Mouse (Mus musculus) liver, postnatal 0 days (tissue): ENCODE measurements around the gene N4bp2l2. TPM values are rescaled to one million over a fixed set of nuclear protein-coding genes. Genes with fewer than 3 reads are reported as not detected.
A peak's percentile ranks its signal among the peaks of the same experiment; 100 is the strongest.
"Not testable (repeated sequence)": the region's sequence is repeated elsewhere in the genome, so short reads cannot be mapped to it uniquely, and the experiment has no call there.

Experiments used
- ATAC-seq: fragments of 200-750 bp; cut with Nextera tagmentation; 2 replicates; pipeline ENCODE4 v1.8.0; 2017; ENCODE audit warnings: mild to moderate bottlenecking, moderate library complexity
- DNase-seq: peaks from one replicate; pipeline ENCODE4 v3.0.0-alpha.2; 2016
- H3K27ac ChIP-seq: fragments of 300-500 bp; sonication (generic); 2 replicates; pipeline ENCODE4 v1.5.1; 2014; ENCODE audit warnings: antibody characterized with exemption, moderate library complexity, mild to moderate bottlenecking, low read depth
- H3K27me3 ChIP-seq: fragments of 300-500 bp; sonication (generic); 2 replicates; pipeline ENCODE4 v1.6.1; 2014; ENCODE audit warnings: low read length, control low read depth, mixed read lengths; ENCODE audit not compliant: insufficient read depth
- H3K36me3 ChIP-seq: fragments of 300-500 bp; sonication (generic); replicated peaks from 2 replicates; pipeline ENCODE4 v1.6.1; 2014; ENCODE audit warnings: mild to moderate bottlenecking, control low read depth, low read length, moderate library complexity, mixed read lengths; ENCODE audit not compliant: insufficient read depth
- H3K4me1 ChIP-seq: fragments of 300-500 bp; sonication (generic); 2 replicates; pipeline ENCODE4 v1.6.1; 2014; ENCODE audit warnings: antibody characterized with exemption, mild to moderate bottlenecking, control low read depth; ENCODE audit not compliant: insufficient read depth
- H3K4me2 ChIP-seq: fragments of 300-500 bp; sonication (generic); 2 replicates; pipeline ENCODE4 v1.6.1; 2014; ENCODE audit warnings: low read depth, mild to moderate bottlenecking, low read length, moderate library complexity, mixed read lengths
- H3K4me3 ChIP-seq: fragments of 300-500 bp; sonication (generic); 2 replicates; pipeline ENCODE4 v1.5.1; 2014; ENCODE audit warnings: low read depth, low read length
- H3K9ac ChIP-seq: fragments of 300-500 bp; sonication (generic); replicated peaks from 2 replicates; pipeline ENCODE4 v1.6.1; 2014; ENCODE audit warnings: mild to moderate bottlenecking, moderate library complexity
- H3K9me3 ChIP-seq: fragments of 300-500 bp; sonication (generic); 2 replicates; pipeline ENCODE4 v1.6.1; 2016; ENCODE audit warnings: mild to moderate bottlenecking, control low read depth, low read length, mixed read lengths
- CTCF ChIP-seq: sonication (generic); IDR thresholded peaks from 2 replicates; pipeline ENCODE4 v1.5.1; 2016; ENCODE audit warnings: antibody characterized with exemption, low read depth
- EP300 ChIP-seq: IDR thresholded peaks from 2 replicates; pipeline ENCODE4 v1.6.1; 2016; ENCODE audit warnings: antibody characterized with exemption, low read depth, mild to moderate bottlenecking
- WGBS: fragments of 180-500 bp; shearing (Covaris S2); extraction: QIAGEN DNeasy Blood & Tissue Kit; methylation state at CpG from one replicate; pipeline ENCODE4 v1.1.7; 2014; ENCODE audit not compliant: insufficient replicate concordance; 5-methylcytosine and 5-hydroxymethylcytosine counted together
- polyA plus RNA-seq: library from polyadenylated mRNA; unstranded; fragments of >200 nt; fragmentation: Nextera tagmentation; extraction: Ambion mirVana; gene quantifications from 2 replicates; pipeline ENCODE4 v1.2.1, GENCODE M21; 2015

N4bp2l2 gene
- polyA plus RNA-seq, 1 experiment from 2014 or later = 21.4 TPM

DNA sequence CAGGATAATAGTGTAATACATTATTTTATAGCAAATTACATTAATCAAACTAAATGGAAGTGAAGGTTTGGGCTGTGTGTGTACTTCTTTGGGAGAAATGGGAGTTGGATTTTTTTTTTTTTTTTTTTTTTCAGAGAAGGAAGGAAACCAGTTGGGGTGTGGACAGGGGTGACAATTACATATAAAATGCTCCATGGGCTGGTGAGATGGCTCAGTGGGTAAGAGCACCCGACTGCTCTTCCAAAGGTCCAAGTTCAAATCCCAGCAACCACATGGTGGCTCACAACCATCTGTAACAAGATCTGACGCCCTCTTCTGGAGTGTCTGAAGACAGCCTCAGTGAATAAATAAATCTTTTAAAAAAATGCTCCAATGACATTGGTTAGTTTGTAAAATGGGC, 13.4 kb downstream of the N4bp2l2 start:
- peaks cover 37% of the 10 kb centered on the region for H3K36me3 ChIP-seq
- no peak for TF ChIP-seq CTCF
- no peak overlapping the region for H3K9ac ChIP-seq
- no peak overlapping the region for H3K4me3 ChIP-seq
- no peaks in the 10 kb centered on the region for H3K9me3 ChIP-seq
- H3K27ac ChIP-seq = no peak overlapping the region
- WGBS = 81% methylated on average over 2 of the region's 2 CpGs
- peaks cover under 1% of the 10 kb centered on the region for H3K4me1 ChIP-seq
- no peak overlapping the region for H3K4me2 ChIP-seq
- no peaks in the 10 kb centered on the region for H3K27me3 ChIP-seq
- DNase-seq = no peak
- ATAC-seq = no peak

DNA sequence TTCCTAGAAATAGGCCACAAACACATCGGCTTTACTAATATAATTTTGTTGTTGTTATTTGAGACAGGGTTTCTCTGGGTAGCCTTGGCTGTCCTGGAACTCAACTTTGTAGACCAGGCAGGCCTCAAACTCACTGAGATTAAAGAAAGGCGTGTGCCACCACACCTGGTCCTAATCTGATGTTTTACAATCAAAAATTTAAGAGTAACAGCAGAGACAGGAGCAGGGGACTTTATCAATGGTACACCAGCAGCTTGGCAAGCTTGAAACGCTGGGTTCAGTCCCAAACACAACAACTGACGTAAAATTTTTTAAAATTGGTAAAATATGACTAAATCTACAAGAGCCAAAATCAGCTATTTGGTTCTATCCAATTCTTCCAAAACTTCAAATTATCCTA, 21.1 kb downstream of the N4bp2l2 start:
- TF ChIP-seq EP300 = peak; percentile 57; the same call in 1 of the 2 replicates
- TF ChIP-seq CTCF = no peak
- H3K4me3 ChIP-seq = no peak overlapping the region
- H3K4me1 ChIP-seq = peaks cover 5% of the 10 kb centered on the region; the same call in 1 of the 2 replicates
- no peaks in the 10 kb centered on the region for H3K9me3 ChIP-seq
- no peak overlapping the region for H3K4me2 ChIP-seq
- 63% methylated on average over 4 of the region's 4 CpGs for WGBS
- H3K9ac ChIP-seq = no peak overlapping the region
- DNase-seq = no peak
- ATAC-seq = peak; percentile 26; the same call in 1 of the 2 replicates
- no peak overlapping the region for H3K27ac ChIP-seq
- no peaks in the 10 kb centered on the region for H3K27me3 ChIP-seq
- H3K36me3 ChIP-seq = peaks cover 49% of the 10 kb centered on the region

DNA sequence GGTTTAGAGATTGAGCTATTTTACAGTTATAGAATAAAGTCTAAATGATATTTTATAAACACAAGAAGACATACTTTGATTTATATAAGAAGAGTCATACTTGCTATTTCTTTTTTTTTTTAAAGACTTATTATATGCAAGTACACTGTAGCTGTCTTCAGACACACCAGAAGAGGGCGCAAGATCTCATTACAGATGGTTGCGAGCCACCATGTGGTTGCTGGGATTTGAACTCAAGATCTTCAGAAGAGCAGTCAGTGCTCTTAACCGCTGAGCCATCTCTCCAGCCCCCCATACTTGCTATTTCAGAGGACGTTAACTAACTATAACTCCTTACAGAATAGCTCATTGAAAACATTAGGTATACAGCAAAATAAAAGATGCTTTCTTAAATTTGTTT, 22.6 kb downstream of the N4bp2l2 start:
- not testable (repeated sequence) for ATAC-seq, H3K9me3 ChIP-seq, H3K4me3 ChIP-seq, H3K9ac ChIP-seq, DNase-seq, H3K4me2 ChIP-seq, H3K27me3 ChIP-seq, H3K27ac ChIP-seq, H3K4me1 ChIP-seq
- peaks cover 45% of the 10 kb centered on the region for H3K36me3 ChIP-seq
- TF ChIP-seq CTCF = peak; percentile 18; the same call in 1 of the 2 replicates
- WGBS = 96% methylated on average over 4 of the region's 4 CpGs

DNA sequence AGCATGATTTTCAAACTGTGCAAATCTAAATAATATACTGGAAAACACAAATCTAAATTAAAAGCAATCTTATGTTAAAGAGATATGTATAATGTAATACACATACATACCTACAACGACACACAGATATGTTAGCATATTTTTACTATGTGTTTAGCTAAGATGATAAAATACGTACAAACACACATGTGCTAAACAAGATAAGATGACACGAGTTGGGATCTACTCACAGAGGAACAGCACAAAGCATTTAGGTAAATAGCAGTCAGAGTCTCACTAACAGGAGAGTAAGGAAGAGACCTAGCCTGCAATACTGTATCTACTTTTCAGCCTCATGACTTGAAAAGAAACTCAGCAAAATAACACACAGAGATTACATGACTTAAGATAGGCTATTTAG, 24.5 kb downstream of the N4bp2l2 start:
- H3K27ac ChIP-seq = no peak overlapping the region
- 0 out of 2 replicates have a peak overlapping the region, but pooled peaks have one; percentile 14 for H3K4me2 ChIP-seq
- no peak for DNase-seq

DNA sequence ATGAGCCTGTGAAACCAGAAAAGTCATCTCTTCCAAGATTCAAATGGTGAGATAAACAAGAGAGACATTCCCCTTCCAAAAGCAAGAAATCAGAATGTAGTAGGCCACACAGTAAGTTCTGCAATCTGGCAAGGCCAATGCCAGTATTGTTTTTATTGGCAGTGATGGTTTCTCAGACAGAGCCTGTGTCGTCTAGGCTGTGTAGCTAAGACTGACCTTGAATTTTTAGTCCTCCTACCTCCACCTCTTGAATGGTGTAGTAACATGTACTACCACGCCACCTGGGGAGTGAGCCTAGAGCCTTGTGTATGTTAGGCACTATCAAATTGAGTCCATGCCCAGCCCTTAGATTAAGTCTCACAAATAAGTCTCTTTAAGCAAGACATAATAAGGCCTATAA, 36.3 kb downstream of the N4bp2l2 start:
- Histone ChIP-seq H3K36me3 (0 out of 2 replicates have a peak, but pooled peaks cover 6% of the 10 kb centered on the region), H3K4me3 (no peak overlapping the region), H3K27ac (no peak overlapping the region), H3K4me2 (no peak overlapping the region), H3K27me3 (no peaks in the 10 kb centered on the region), H3K4me1 (no peaks in the 10 kb centered on the region), H3K9me3 (no peaks in the 10 kb centered on the region), H3K9ac (no peak overlapping the region)
- no peak for TF ChIP-seq CTCF
- TF ChIP-seq EP300 = no peak
- DNase-seq (no peak), ATAC-seq (no peak)
- WGBS = 85% methylated on average over 2 of the region's 2 CpGs

More for the DNA sequence above, 24.5 kb downstream of the N4bp2l2 start:
- peak; percentile 83 for ATAC-seq
- peak; percentile 89 for TF ChIP-seq EP300
- TF ChIP-seq CTCF = no peak
- H3K4me3 ChIP-seq = no peak overlapping the region
- peaks cover 5% of the 10 kb centered on the region; the same call in 1 of the 2 replicates for H3K4me1 ChIP-seq
- H3K27me3 ChIP-seq = no peaks in the 10 kb centered on the region
- peaks cover 37% of the 10 kb centered on the region for H3K36me3 ChIP-seq
- WGBS = 60% methylated on average over 3 of the region's 3 CpGs
- H3K9me3 ChIP-seq = no peaks in the 10 kb centered on the region
- no peak overlapping the region for H3K9ac ChIP-seq

DNA sequence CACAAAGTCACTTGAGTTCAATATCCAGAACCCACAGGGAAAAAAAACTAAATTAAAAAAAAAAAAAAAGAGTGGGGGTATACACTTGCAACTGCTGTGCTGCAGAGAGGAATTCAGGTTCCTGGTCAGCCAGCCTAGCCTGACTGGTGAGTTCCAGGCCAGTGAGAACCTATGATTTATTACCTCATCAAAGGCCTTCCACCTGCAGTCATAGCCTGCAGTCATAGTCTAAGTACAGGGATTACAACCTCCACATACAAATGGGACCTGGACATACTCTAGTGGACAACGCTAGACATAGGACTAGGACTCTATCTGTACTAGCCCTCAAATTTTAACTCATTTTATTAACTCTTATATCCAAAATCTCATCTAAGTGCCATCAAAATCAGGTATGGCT, 36.7 kb downstream of the N4bp2l2 start:
- no peak for ATAC-seq
- TF ChIP-seq CTCF = no peak
- no peak for TF ChIP-seq EP300
- Histone ChIP-seq H3K27ac (no peak overlapping the region), H3K4me1 (no peaks in the 10 kb centered on the region), H3K4me2 (no peak overlapping the region), H3K4me3 (no peak overlapping the region), H3K9ac (no peak overlapping the region), H3K27me3 (no peaks in the 10 kb centered on the region), H3K36me3 (0 out of 2 replicates have a peak, but pooled peaks cover 6% of the 10 kb centered on the region), H3K9me3 (no peaks in the 10 kb centered on the region)
- no peak for DNase-seq
- WGBS = 97% methylated on average over 1 of the region's 1 CpGs

DNA sequence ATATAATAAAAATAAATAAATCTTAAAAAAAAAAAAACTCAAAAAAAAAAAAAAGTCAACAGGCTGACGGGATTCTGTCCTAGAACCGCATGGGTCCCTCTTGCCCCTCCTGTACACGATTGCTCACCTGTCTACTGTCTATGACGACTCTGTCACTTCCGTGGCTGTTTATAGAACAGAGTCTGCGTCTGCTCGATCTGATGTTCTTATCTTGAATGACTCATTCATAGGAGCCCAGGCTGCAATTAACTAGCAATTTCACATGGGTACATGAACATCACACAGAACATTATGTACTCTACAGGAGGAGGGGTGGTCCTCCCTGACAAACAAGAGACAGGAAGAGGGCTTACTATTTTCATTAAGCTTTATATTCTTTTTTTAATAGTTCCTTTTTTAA, 40.5 kb downstream of the N4bp2l2 start:
- peak; percentile 84 for TF ChIP-seq EP300
- TF ChIP-seq CTCF = no peak

More for the DNA sequence above, 40.5 kb downstream of the N4bp2l2 start:
- peaks cover 16% of the 10 kb centered on the region for H3K4me1 ChIP-seq
- no peak overlapping the region for H3K9ac ChIP-seq
- H3K36me3 ChIP-seq = no peaks in the 10 kb centered on the region
- no peak overlapping the region for H3K27ac ChIP-seq
- no peak overlapping the region for H3K4me2 ChIP-seq
- 66% methylated on average over 7 of the region's 7 CpGs for WGBS
- H3K9me3 ChIP-seq = no peaks in the 10 kb centered on the region
- H3K4me3 ChIP-seq = no peak overlapping the region
- no peak for DNase-seq
- ATAC-seq = peak; percentile 43; the same call in 1 of the 2 replicates
- no peaks in the 10 kb centered on the region for H3K27me3 ChIP-seq
